Mouse (Mus musculus) liver, embryonic 14.5 days (tissue): ENCODE measurements around the gene Znrf3. TPM values are rescaled to one million over a fixed set of nuclear protein-coding genes. Genes with fewer than 3 reads are reported as not detected.

ENCODE experiments used
- ATAC-seq: fragments of 200-750 bp; cut with Nextera tagmentation; 2 replicates; pipeline ENCODE4 v1.8.0; 2017; ENCODE audit warnings: moderate number of reproducible peaks, mild to moderate bottlenecking, moderate library complexity; ENCODE audit not compliant: insufficient read depth
- DNase-seq, 3 experiments: peaks; one replicate each; pipeline ENCODE4 v3.0.0-alpha.2; 2012 to 2013; ENCODE audit warnings: low read depth in 3 of 3, low spot score in 3 of 3
- H3K27ac ChIP-seq: fragments of 300-500 bp; sonication (generic); 2 replicates; pipeline ENCODE4 v1.5.1; 2014; ENCODE audit warnings: moderate library complexity, mild to moderate bottlenecking, control low read depth, inconsistent platforms
- H3K27me3 ChIP-seq: fragments of 300-500 bp; sonication (generic); 2 replicates; pipeline ENCODE4 v1.6.1; 2014; ENCODE audit warnings: mild to moderate bottlenecking, low read length, moderate library complexity; ENCODE audit not compliant: control insufficient read depth, insufficient read depth
- H3K36me3 ChIP-seq: fragments of 300-500 bp; sonication (generic); replicated peaks from 2 replicates; pipeline ENCODE4 v1.6.1; 2014; ENCODE audit warnings: low read depth; ENCODE audit not compliant: control insufficient read depth, insufficient read depth
- H3K4me1 ChIP-seq, 2 experiments: fragments of 200-500 bp in 1 of 2; fragments of 300-500 bp in 1 of 2; sonication (generic) in 1 of 2; replicated peaks; 2 replicates each; pipeline ENCODE4 v1.6.1; 2012 to 2014; ENCODE audit warnings: antibody characterized with exemption in 1 of 2, inconsistent platforms in 1 of 2, low read length in 1 of 2; ENCODE audit not compliant: control insufficient read depth in 2 of 2, insufficient read depth in 2 of 2
- H3K4me2 ChIP-seq: fragments of 300-500 bp; sonication (generic); 2 replicates; pipeline ENCODE4 v1.6.1; 2014; ENCODE audit warnings: low read depth, mild to moderate bottlenecking, control low read depth, moderate library complexity
- H3K4me3 ChIP-seq, 2 experiments: fragments of 200-500 bp in 1 of 2; fragments of 300-500 bp in 1 of 2; sonication (generic) in 1 of 2; 2 replicates each; pipeline ENCODE4 v1.5.1; 2012 to 2014; ENCODE audit warnings: low read depth in 2 of 2, low read length in 2 of 2, mild to moderate bottlenecking in 2 of 2, control low read depth in 1 of 2, inconsistent platforms in 1 of 2, moderate library complexity in 1 of 2; ENCODE audit not compliant: insufficient read depth in 1 of 2
- H3K9ac ChIP-seq: fragments of 300-500 bp; sonication (generic); replicated peaks from 2 replicates; pipeline ENCODE4 v1.6.1; 2014; ENCODE audit warnings: mild to moderate bottlenecking, control low read depth, moderate library complexity
- H3K9me3 ChIP-seq: fragments of 300-500 bp; sonication (generic); 2 replicates; pipeline ENCODE4 v1.6.1; 2016; ENCODE audit warnings: low read length, mixed read lengths; ENCODE audit not compliant: control insufficient read depth
- CTCF ChIP-seq: IDR thresholded peaks from 2 replicates; pipeline ENCODE4 v1.5.1; 2016; ENCODE audit warnings: antibody characterized with exemption, low read depth, control low read depth
- EP300 ChIP-seq: IDR thresholded peaks from 2 replicates; pipeline ENCODE4 v1.6.1; 2016; ENCODE audit warnings: antibody characterized with exemption, low read depth
- WGBS: fragments of 180-500 bp; shearing (Covaris S2); extraction: QIAGEN DNeasy Blood & Tissue Kit; methylation state at CpG from one replicate; pipeline ENCODE4 v1.1.7; 2014; ENCODE audit not compliant: insufficient replicate concordance; 5-methylcytosine and 5-hydroxymethylcytosine counted together
- polyA plus RNA-seq, 2 experiments: library from polyadenylated mRNA; depleted of rRNA in 1 of 2; stranded (reverse) in 1 of 2; unstranded in 1 of 2; fragments of >200 nt; fragmentation: Nextera tagmentation in 1 of 2; extraction: Ambion mirVana in 1 of 2; gene quantifications; 2 replicates each; pipeline versions ENCODE4 v1.2.1 to v1.2.3; 2012 to 2014

The Znrf3 gene
- polyA plus RNA-seq, 2 experiments = 1.4 to 2.4 TPM

DNA sequence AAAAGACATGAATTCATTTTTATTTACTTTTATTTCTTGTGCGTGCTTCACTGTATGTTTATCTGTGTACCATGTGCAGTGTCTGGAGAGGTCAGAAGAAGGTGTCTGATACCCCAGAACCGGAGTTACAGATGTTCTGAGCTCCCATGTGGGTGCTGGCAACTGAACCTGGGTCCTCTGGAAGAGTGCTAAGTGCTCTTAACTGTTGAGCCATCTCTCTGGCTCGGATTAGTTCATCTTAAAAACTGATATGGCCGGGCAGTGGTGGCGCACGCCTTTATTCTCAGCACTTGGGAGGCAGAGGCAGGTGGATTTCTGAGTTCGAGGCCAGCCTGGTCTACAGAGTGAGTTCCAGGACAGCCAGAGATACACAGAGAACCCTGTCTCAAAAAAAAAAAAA is 201.4 kb downstream of the Znrf3 start:
- WGBS = 80% methylated on average over 7 of the region's 7 CpGs
- Histone ChIP-seq H3K9ac (no peak overlapping the region), H3K27ac (no peak overlapping the region), H3K4me2 (no peak overlapping the region), H3K9me3 (no peaks in the 10 kb centered on the region), H3K36me3 (no peaks in the 10 kb centered on the region), H3K4me3 (no peak overlapping the region), H3K4me1 (peaks cover 7 to 41% of the 10 kb centered on the region in 2 experiments; a peak in 3 of 4 replicates), H3K27me3 (no peaks in the 10 kb centered on the region)
- TF ChIP-seq EP300 (no peak), CTCF (no peak)
- no peak for ATAC-seq
- no peak for DNase-seq

DNA sequence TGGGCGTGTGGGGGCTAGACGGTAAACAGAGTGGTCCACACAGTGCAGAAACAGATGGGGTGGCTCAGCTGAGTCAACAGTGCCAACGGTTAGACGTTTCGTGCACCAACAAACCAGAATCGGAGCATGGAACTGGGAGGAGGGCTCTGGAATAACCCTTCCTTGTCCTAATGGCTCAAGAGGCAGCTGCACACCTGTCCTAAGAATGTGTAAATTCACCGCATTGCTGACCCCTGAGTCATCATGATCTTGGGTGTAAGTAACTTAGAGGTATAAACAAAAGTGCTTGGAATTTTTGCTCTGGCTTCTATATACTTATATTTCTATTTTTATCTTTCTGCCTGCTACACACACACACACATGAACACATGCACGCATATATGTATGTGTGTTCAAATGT is 202.5 kb downstream of the Znrf3 start:
- Histone ChIP-seq H3K9ac (no peak overlapping the region), H3K27ac (no peak overlapping the region), H3K4me1 (peaks cover 7 to 33% of the 10 kb centered on the region in 2 experiments; a peak in 3 of 4 replicates), H3K9me3 (no peaks in the 10 kb centered on the region), H3K4me2 (no peak overlapping the region), H3K27me3 (no peaks in the 10 kb centered on the region), H3K36me3 (no peaks in the 10 kb centered on the region), H3K4me3 (no peak overlapping the region)
- WGBS = 81% methylated on average over 8 of the region's 8 CpGs
- no peak for TF ChIP-seq EP300
- no peak for TF ChIP-seq CTCF
- ATAC-seq = no peak
- DNase-seq = no peak

DNA sequence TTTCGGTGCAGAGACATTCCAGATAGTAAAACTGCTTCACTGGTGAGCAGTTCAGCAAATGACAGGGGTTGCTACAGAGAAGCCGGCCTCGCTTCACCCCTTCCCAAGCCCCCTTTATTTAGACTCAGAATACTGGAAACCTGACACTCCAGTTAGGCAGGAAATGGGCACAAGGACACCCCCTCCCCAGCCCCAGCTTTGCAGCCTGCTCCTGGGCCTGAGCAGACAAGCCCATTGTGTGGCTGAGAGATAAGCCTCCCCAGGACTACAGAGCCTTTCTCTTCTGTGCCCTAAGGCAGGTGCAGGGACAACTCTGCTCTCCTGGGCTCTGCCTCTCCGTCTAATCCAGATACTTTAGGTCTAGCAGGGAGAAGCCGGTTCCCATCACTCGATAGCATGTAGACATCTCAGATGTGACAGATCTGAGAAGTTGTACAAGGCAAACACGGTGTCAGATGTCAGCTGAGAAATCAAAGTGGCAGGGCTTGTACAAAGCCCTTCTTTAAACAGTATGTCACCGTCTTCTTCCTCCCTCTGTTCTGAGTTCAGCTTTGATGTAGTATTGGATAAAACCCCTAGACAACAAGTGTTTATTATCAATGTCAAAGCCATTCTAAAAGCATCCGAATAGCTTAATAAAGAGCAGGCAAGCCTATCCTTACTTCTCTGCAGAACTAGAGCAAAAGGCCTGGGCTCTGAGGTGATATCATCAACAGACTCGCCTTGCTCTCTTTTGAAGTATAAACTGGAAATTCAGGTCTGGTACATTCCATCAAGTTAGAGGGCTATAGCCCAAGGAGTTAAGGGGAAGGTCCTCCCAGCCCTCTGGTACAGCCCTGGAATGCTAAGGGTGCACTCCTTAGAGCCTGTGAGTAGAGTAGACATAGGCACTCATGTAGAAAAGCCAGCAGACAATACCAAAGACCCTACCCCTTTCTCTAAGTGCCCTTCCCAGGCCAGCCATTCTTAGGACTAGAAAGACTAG is 204.6 kb downstream of the Znrf3 start:
- Histone ChIP-seq H3K9ac (no peak overlapping the region), H3K4me2 (no peak overlapping the region), H3K4me3 (no peak overlapping the region), H3K27ac (no peak overlapping the region), H3K9me3 (no peaks in the 10 kb centered on the region), H3K4me1 (peaks cover 7 to 21% of the 10 kb centered on the region in 2 experiments; a peak in 3 of 4 replicates), H3K27me3 (no peaks in the 10 kb centered on the region), H3K36me3 (no peaks in the 10 kb centered on the region)
- peak; percentile 83 for ATAC-seq
- WGBS = 16% methylated on average over 10 of the region's 10 CpGs
- peak in 2 of 3 experiments; percentile 10 to 22 for DNase-seq
- TF ChIP-seq CTCF (no peak), EP300 (peak; percentile 44)

Other genes with a start within 250 kb of the Znrf3 start
- gene Kremen1, start 183.3 kb downstream of the Znrf3 start, polyA plus RNA-seq (2012; rRNA removed) = 0.95 and 1.0 TPM in 2 replicates
- gene Kremen1, start 183.3 kb downstream of the Znrf3 start, polyA plus RNA-seq (2014; fragmentation: Nextera tagmentation; extraction: Ambion mirVana) = 0.47 and 0.77 TPM in 2 replicates
- 32.0 and 33.6 TPM in 2 replicates for gene Xbp1, start 75.8 kb upstream of the Znrf3 start, polyA plus RNA-seq (2012; rRNA removed)
- gene Xbp1, start 75.8 kb upstream of the Znrf3 start, polyA plus RNA-seq (2014; fragmentation: Nextera tagmentation; extraction: Ambion mirVana) = 87.4 and 92.5 TPM in 2 replicates
- gene Ccdc117, start 97.3 kb upstream of the Znrf3 start, polyA plus RNA-seq (2012; rRNA removed) = 3.9 and 6.3 TPM in 2 replicates
- gene Ccdc117, start 97.3 kb upstream of the Znrf3 start, polyA plus RNA-seq (2014; fragmentation: Nextera tagmentation; extraction: Ambion mirVana) = 7.5 and 8.5 TPM in 2 replicates
- 0.17 and 0.66 TPM in 2 replicates for gene Ankrd36, start 124.8 kb upstream of the Znrf3 start, polyA plus RNA-seq (2012; rRNA removed)
- 0.80 and 1.2 TPM in 2 replicates for gene Ankrd36, start 124.8 kb upstream of the Znrf3 start, polyA plus RNA-seq (2014; fragmentation: Nextera tagmentation; extraction: Ambion mirVana)